Mouse (Mus musculus): Measurements from ENCODE around the gene Rnf144b. TPM values are rescaled to one million over a fixed set of nuclear protein-coding genes. Genes with fewer than 3 reads are reported as not detected.

Gene Rnf144b
- polyA plus RNA-seq, 1 experiment from 2014 or later: 1.0 TPM

Other genes starting within 250 kb of the Rnf144b start
- 17.0 and 17.6 TPM in 2 replicates for gene Kif13a, start 192.8 kb upstream of the Rnf144b start, polyA plus RNA-seq (2015; fragmentation: Nextera tagmentation; extraction: Ambion mirVana)
- gene Nhlrc1, start 107.8 kb upstream of the Rnf144b start, polyA plus RNA-seq (2015; fragmentation: Nextera tagmentation; extraction: Ambion mirVana): 3.5 and 3.9 TPM in 2 replicates
- gene Kdm1b, start 79.2 kb upstream of the Rnf144b start, polyA plus RNA-seq (2015; fragmentation: Nextera tagmentation; extraction: Ambion mirVana): 11.0 and 11.1 TPM in 2 replicates
- gene Tpmt, start 77.9 kb upstream of the Rnf144b start, polyA plus RNA-seq (2015; fragmentation: Nextera tagmentation; extraction: Ambion mirVana): 24.1 and 24.2 TPM in 2 replicates
- 210 and 251 TPM in 2 replicates for gene Dek, start 16.5 kb upstream of the Rnf144b start, polyA plus RNA-seq (2015; fragmentation: Nextera tagmentation; extraction: Ambion mirVana)